Mouse (Mus musculus) CD4-positive naive resting alpha-beta T cell, adult 57 days (primary cell): ENCODE data around the gene Atp5k. TPM values are rescaled to one million over a fixed set of nuclear protein-coding genes. Genes with fewer than 3 reads are reported as not detected.

Experiments
- total RNA-seq: library from RNA; stranded (reverse); gene quantifications from one replicate; pipeline ENCODE4 v1.2.4, GENCODE M21; 2023

Atp5k gene
- 67.0 TPM for total RNA-seq

DNA sequence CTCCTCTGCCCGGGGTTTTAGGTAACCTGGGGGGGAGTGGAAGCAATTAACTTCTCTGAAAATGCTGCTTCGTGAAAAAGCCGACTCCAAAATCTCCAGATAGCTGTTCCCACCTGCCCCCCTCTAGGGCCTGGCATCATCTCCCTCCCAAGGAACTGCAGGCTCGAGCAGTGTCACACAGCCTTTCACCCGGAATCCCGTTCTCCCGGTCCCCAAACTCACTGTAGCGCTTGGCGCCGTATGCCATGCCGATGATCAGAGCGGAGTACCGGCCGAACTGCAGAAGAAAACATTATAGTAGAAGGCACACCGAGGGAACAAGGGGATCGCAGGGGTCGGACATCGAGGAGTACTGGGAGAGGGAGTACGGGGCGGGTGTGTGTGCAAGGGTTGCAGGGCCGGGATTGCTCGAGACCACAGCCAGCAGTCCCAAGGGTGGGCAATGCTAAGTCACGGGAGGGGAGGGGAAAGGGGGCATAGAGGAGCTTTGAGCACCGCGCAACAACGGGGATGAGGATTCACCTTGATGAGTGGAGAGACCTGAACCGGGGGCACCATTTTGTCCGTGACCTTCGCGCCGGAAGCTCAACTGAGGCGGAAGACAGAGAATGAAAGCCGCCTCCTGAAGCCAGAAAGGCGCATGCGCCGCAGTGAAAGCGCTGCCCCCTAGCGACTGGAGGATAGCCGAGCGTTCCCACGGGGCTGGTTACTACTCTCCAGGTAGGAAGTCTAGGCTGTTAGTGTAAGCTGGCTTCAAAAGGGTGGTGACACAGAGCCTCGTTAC, at the start of gene Atp5k:
TSS of gene Atp5k (minus strand) at position 645 of the 784 bp plus-strand sequence.

DNA sequence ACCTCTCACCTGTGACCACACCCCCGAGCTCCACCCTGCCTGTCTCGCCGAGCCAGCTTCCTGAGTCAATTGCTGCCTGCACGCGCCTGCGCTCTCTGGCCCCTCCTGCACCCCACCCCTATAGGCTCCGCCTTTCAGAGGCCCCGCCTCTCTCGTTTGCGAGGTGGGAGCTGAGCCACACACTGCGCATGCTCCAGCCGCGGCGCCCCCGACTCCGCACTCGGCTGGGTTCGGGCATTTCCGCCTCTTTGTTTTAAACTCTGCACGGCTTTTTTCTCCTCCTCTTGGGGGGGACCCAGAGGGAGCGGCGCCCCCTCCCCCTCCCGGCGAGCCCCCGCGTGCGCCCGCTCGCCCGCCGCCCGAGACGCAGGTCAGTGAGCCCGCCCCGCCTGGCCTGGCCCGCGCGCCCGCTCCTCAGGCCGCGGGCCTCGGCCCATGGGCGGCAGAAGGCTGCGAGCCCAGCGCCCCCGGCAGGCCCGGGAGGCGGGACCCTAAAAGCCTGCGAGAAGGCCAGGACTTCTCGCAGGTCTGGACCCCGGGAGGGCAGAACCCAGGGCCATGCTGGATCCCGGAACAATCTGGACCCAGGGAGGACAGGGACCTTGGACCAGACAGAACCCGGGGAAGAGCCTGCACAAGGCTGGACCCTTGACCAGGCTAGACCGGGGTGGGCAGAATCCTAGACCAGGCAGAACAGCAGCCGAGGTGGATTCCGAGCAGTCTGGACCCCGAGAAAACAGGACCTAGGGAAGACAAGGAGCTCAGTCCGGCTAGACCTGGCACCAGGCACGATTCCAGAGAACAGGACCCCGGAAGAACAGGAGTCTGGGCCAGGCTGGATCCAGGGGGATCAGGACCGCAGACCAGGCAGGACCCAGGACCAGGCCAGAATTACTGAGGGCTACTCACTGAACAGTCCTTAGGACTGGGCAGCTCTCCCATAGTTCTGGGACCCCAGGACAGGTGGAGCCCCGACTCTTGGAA, 27.1 kb upstream of the Atp5k start, which contains the start of gene Pcgf3:
TSS of gene Pcgf3 (plus strand) at position 151 of the 984 bp plus-strand sequence.

DNA sequence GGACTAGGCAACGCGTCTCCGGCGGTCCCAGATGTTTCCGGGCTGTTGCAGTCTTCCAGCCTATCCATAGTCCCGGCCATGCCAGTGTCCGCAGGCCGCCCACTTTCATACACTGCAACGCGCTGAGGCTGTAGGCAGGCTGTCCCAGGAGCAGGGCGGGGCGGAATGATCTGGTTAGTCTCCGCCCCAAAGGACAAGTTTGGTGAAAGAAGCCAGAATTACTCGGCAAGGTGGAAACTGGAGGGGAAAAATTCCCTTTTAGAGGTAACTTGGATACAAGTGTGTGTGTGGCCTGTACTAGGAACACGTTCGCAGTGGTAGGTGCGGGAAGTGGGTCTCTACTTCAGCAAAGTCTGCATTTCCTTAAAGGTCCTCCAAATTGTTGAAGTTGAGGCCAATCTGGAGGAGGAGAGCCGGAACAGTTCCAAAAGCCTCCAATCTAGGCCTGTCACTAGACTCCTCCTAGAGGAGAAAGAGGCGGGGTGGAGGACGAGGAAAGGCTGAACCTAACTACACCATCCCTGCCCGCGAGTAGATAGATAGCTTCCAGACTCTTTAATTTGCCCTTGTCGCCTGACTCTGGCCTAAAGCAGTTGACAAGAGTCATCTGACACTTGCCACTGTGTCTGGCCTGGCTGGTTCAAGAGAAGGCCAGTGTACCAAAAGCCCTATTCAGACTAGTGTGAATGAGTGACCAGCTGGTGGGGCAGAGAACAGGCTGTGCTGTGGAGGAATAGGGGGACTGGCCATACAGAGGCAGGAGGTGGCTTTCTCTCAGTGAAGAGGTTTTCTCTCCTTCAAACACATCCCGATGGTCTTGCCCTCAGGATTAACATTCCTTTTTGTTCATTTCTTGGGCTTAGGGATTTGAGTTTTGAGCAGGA, 14.8 kb upstream of the Atp5k start, which contains the start of gene Mfsd7a:
TSS of gene Mfsd7a (minus strand) at position 107 of the 884 bp plus-strand sequence.

GRCm38 (mm10) chr5:108388201-108388600, 46.0 kb downstream of the Atp5k start, which contains the start of gene Pde6b:
Gene Pde6b (plus strand): TSS chr5:108388391.

Other genes with a start within 250 kb of the Atp5k start
- 41.7 TPM for gene Dr1, start 165.6 kb downstream of the Atp5k start, total RNA-seq
- 2.0 TPM for gene Pigg, start 121.8 kb downstream of the Atp5k start, total RNA-seq
- gene Gm42517, start 66.5 kb downstream of the Atp5k start, total RNA-seq = not detected
- not detected for gene Pde6b, start 46.1 kb downstream of the Atp5k start, total RNA-seq
- not detected for gene Mfsd7a, start 14.4 kb upstream of the Atp5k start, total RNA-seq
- 25.6 TPM for gene Pcgf3, start 26.8 kb upstream of the Atp5k start, total RNA-seq
- 0.53 TPM for gene Cplx1, start 115.6 kb upstream of the Atp5k start, total RNA-seq
- 168 TPM for gene Gak, start 195.3 kb upstream of the Atp5k start, total RNA-seq
- gene Tmem175, start 195.3 kb upstream of the Atp5k start, total RNA-seq = 22.2 TPM
- 35.9 TPM for gene Idua, start 225.9 kb upstream of the Atp5k start, total RNA-seq
- gene Dgkq, start 235.2 kb upstream of the Atp5k start, total RNA-seq = 24.0 TPM
- not detected for gene Slc26a1, start 241.1 kb upstream of the Atp5k start, total RNA-seq